Mouse (Mus musculus): ENCODE measurements around the gene Gm44579.

The Gm44579 gene

GRCm38 (mm10) chr15:98167645-98168621 is 52.8 kb downstream of the Gm44579 start:
- DNase-seq (ENCODE audit: low spot score) = peak; percentile 97

- peak; percentile 26 for DNase-seq (ENCODE audit: low spot score)
These were observed 53.7 kb downstream of the Gm44579 start, which contains the start of gene Ccdc184 for GRCm38 (mm10) chr15:98166963-98167644. Ccdc184 (plus strand) TSS chr15:98167158.

GRCm38 (mm10) chr15:98165525-98165924 is 55.3 kb downstream of the Gm44579 start, which contains the start of gene Asb8:
Asb8 (minus strand) TSS chr15:98165625.
- no peak for DNase-seq (ENCODE audit: low spot score)

- DNase-seq (ENCODE audit: low spot score) = no peak
These were observed 58.2 kb downstream of the Gm44579 start for GRCm38 (mm10) chr15:98162561-98162960.

DNA sequence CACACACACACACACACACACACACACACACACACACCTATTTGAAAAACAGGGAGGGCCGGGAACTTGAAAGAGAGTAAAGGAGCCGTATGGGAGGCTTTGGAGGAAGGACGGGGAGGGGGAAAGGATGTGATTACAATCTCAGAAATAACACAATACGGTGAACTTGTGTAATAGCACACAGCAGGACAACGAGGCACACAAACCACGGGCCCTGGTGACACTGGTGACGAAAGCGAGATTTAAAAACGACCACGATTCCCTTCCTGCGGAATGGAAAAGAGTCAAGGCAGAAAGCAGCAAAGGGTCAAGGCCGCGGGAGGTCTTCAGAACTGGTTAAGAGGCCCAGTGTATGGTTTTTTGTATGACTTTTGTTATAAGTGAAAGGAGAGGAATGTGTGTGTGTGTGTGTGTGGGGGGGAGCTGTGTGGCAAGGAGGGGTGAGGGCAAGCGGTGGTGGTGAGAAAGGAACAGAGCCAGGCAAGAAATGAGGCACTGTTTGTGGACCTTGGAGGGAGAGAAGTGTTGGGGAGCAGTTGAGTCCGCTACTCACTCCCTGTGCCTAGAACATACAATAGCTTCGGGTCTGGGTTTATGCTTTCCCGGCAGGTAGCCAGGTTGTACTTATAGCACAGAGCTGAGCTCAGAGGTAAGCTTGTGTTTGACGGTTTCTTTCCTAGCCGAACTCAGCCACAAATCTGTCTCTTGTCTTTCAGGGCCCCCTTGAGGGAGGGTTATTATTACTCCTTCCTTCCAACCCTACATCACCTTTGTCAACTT is 59.6 kb downstream of the Gm44579 start:
- no peak for DNase-seq (ENCODE audit: low spot score)

- no peak for DNase-seq (ENCODE audit: low spot score)
These were observed 63.5 kb downstream of the Gm44579 start for GRCm38 (mm10) chr15:98157253-98157652.

GRCm38 (mm10) chr15:98155944-98156343 is 64.8 kb downstream of the Gm44579 start:
- DNase-seq (ENCODE audit: low spot score) = no peak

- no peak for DNase-seq (ENCODE audit: low spot score)
These were observed 65.5 kb downstream of the Gm44579 start for GRCm38 (mm10) chr15:98155272-98155671.

- DNase-seq (ENCODE audit: low spot score) = no peak
These were observed 66.1 kb downstream of the Gm44579 start for GRCm38 (mm10) chr15:98154631-98155030.

- no peak for DNase-seq (ENCODE audit: low spot score)
These were observed 66.6 kb downstream of the Gm44579 start for GRCm38 (mm10) chr15:98154146-98154545.

GRCm38 (mm10) chr15:98153625-98154024 is 67.2 kb downstream of the Gm44579 start:
- DNase-seq (ENCODE audit: low spot score) = peak; percentile 88

DNA sequence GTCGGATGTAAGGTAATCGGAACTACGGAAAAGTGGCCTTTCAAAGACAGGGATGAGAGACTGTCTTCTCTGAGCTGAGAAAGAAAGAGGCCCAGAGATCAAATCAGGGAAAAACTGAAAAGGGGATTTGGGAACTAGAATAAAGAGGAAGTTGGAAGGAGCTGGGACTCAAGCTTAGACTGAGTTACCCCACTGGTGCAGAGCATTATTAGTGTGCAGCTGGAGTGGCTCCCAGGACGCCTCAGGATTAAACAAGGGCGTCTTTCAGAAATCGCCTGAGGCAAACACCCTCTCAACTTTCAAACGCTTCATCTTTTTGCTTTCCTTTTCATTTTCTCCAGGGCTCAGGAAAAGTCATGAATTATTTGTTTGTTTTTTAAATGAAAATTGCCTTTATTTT is 67.9 kb downstream of the Gm44579 start:
- no peak for DNase-seq (ENCODE audit: low spot score)

DNA sequence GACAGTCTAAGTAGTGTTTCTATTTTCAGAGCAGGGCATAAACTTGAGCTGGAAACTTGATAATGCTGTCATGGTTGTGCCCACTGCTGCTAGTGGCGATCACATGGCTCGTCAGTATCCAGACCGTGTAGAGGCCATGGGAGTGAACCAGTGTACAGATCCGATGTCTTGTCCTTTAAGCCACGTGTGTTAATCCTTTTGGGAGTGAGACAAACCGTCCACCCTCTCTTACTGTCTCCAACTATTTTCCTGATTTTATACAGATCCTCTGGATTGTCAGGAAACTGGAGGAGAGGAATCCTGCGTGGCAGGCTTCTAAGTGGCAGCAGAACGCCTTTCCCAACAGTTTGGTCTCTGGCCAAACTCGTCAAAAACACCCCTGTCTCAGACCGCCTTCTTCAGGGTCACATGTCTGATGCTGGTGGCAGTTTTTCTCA is 71.6 kb downstream of the Gm44579 start:
- no peak for DNase-seq (ENCODE audit: low spot score)

- no peak for DNase-seq (ENCODE audit: low spot score)
These were observed 72.4 kb downstream of the Gm44579 start for GRCm38 (mm10) chr15:98148356-98148755.

DNA sequence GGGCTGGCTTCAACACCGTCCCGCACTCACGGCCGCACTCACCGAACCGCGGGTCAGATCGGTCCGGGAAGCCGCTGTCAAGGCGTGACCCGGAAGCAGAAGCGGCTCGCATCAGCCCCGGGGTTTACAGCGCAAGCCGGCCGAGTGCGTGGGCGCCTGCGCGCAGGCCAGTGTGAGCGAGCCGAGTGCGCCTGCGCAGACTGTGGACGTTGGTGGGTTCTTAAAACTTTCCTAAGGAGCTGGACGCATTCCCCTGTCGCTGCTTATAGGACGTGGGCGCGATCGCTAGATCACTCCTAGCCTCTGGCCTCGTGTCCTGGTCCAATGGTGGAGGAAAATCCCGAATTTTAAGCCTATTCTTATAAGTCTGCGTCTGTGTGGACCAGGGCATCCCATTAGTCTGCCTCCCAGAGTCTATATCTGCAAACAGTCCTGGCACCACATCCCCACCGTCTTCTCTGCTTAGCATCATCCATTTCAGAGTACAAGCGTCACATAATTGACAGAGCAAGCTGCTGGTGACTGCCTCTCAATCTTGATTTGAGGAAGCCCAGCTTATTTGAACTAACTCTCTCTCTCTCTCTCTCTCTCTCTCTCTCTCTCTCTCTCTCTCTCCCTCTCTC is 75.1 kb downstream of the Gm44579 start:
- DNase-seq (ENCODE audit: low spot score) = peak; percentile 95

GRCm38 (mm10) chr15:98144861-98145507 is 75.8 kb downstream of the Gm44579 start:
- DNase-seq (ENCODE audit: low spot score) = peak; percentile 48

- DNase-seq (ENCODE audit: low spot score) = no peak
These were observed 78.3 kb downstream of the Gm44579 start for GRCm38 (mm10) chr15:98142515-98142914.

DNA sequence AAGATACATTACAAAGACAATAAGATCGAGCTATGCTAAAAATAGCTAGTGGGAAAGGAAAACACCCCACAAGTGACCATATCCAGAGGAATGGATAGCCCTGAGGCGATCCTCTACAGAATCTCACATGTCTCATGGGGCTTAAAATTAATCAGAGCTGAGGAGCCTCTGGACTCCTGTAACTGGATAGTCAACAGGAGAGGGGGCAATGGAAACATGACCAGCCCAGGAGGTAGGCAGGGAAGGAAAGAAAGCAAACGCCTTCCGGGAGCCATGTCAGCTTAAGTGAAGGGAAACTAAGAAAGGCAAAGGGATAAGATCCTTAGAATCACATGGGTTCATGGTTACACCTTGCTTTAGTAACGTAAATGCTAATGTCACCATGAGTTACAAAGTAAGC is 80.0 kb downstream of the Gm44579 start:
- DNase-seq (ENCODE audit: low spot score) = no peak

DNA sequence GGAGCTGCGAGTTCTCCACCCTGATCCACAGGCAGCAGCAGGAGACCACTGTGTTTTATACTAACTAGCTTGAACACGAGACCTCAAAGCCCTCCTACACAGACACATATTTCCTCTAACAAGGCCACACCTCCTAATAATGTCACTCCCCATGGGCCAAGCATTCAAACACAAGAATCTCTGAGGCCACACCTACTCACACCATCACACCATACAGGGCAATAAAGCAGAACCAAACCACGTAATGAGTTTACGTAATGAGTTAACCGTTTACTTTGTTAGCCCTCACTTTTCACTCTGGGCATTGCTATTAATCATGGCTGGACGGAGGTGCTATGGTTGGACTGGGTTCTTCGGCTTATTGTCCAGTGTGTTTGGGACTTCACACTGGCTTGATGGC is 81.0 kb downstream of the Gm44579 start:
- DNase-seq (ENCODE audit: low spot score) = no peak

GRCm38 (mm10) chr15:98136871-98137270 is 83.9 kb downstream of the Gm44579 start:
- no peak for DNase-seq (ENCODE audit: low spot score)

Measured in embryo, embryonic 10.5 days (tissue).